Mouse (Mus musculus): ENCODE measurements around the gene Zfp599. TPM values are rescaled to one million over a fixed set of nuclear protein-coding genes. Genes with fewer than 3 reads are reported as not detected.
"Not testable (repeated sequence)": the region's sequence is repeated elsewhere in the genome, so short reads cannot be mapped to it uniquely, and the experiment has no call there.

Gene Zfp599
- polyA plus RNA-seq, 1 experiment, result 0.18 TPM

- DNase-seq, result no peak
- no peaks in the 10 kb centered on the region for H3K4me1 ChIP-seq (ENCODE audit: control insufficient read depth, insufficient read depth, low read length)
- TF ChIP-seq CTCF (IDR thresholded peaks at IDR 0.05; ENCODE audit: insufficient read depth, low read length) (no peak), POLR2A (IDR thresholded peaks at IDR 0.05; ENCODE audit: borderline replicate concordance, extremely low read depth, low read depth, low read length) (no peak)
- WGBS, result 35% methylated on average over 3 of the region's 3 CpGs
- H3K4me3 ChIP-seq (replicated peaks; ENCODE audit: extremely low read depth, low read depth, low read length), result peak overlapping the region; percentile 69
Measured at GRCm38 (mm10) chr9:22260092-22260422, 362 bp upstream of the Zfp599 start.

- TF ChIP-seq POLR2A (IDR thresholded peaks at IDR 0.05; ENCODE audit: borderline replicate concordance, extremely low read depth, low read depth, low read length), result no peak
- TF ChIP-seq CTCF (IDR thresholded peaks at IDR 0.05; ENCODE audit: insufficient read depth, low read length), result no peak
- DNase-seq, result no peak
- Histone ChIP-seq H3K4me1 (ENCODE audit: control insufficient read depth, insufficient read depth, low read length) (no peaks in the 10 kb centered on the region), H3K4me3 (replicated peaks; ENCODE audit: extremely low read depth, low read depth, low read length) (no peak overlapping the region)
- 83% methylated on average over 8 of the region's 8 CpGs for WGBS
Measured at GRCm38 (mm10) chr9:22258784-22259183, 911 bp downstream of the Zfp599 start.

GRCm38 (mm10) chr9:22256579-22256978 lies 3.1 kb downstream of the Zfp599 start:
- no peak overlapping the region for H3K4me3 ChIP-seq (replicated peaks; ENCODE audit: extremely low read depth, low read depth, low read length)
- WGBS, result 94% methylated on average over 4 of the region's 4 CpGs
- no peak for DNase-seq
- no peaks in the 10 kb centered on the region for H3K4me1 ChIP-seq (ENCODE audit: control insufficient read depth, insufficient read depth, low read length)
- TF ChIP-seq CTCF (IDR thresholded peaks at IDR 0.05; ENCODE audit: insufficient read depth, low read length) (no peak), POLR2A (IDR thresholded peaks at IDR 0.05; ENCODE audit: borderline replicate concordance, extremely low read depth, low read depth, low read length) (no peak)

- Histone ChIP-seq H3K4me1 (ENCODE audit: control insufficient read depth, insufficient read depth, low read length) (no peaks in the 10 kb centered on the region), H3K4me3 (replicated peaks; ENCODE audit: extremely low read depth, low read depth, low read length) (no peak overlapping the region)
- TF ChIP-seq CTCF (IDR thresholded peaks at IDR 0.05; ENCODE audit: insufficient read depth, low read length) (no peak), POLR2A (IDR thresholded peaks at IDR 0.05; ENCODE audit: borderline replicate concordance, extremely low read depth, low read depth, low read length) (no peak)
- no peak for DNase-seq
- WGBS, result 95% methylated on average over 2 of the region's 2 CpGs
Measured at GRCm38 (mm10) chr9:22244242-22244641, 15.5 kb downstream of the Zfp599 start.

- 98% methylated on average over 4 of the region's 4 CpGs for WGBS
- TF ChIP-seq CTCF (IDR thresholded peaks at IDR 0.05; ENCODE audit: insufficient read depth, low read length) (no peak), POLR2A (IDR thresholded peaks at IDR 0.05; ENCODE audit: borderline replicate concordance, extremely low read depth, low read depth, low read length) (no peak)
- DNase-seq, result no peak
- Histone ChIP-seq H3K4me3 (replicated peaks; ENCODE audit: extremely low read depth, low read depth, low read length) (no peak overlapping the region), H3K4me1 (ENCODE audit: control insufficient read depth, insufficient read depth, low read length) (no peaks in the 10 kb centered on the region)
Measured at GRCm38 (mm10) chr9:22240001-22240400, 19.7 kb downstream of the Zfp599 start.

- TF ChIP-seq POLR2A (IDR thresholded peaks at IDR 0.05; ENCODE audit: borderline replicate concordance, extremely low read depth, low read depth, low read length) (no peak), CTCF (IDR thresholded peaks at IDR 0.05; ENCODE audit: insufficient read depth, low read length) (no peak)
- DNase-seq, result no peak
- no peaks in the 10 kb centered on the region; the same call in 1 of the 2 replicates for H3K4me1 ChIP-seq (ENCODE audit: control insufficient read depth, insufficient read depth, low read length)
Measured at GRCm38 (mm10) chr9:22230556-22230955, 29.1 kb downstream of the Zfp599 start.

GRCm38 (mm10) chr9:22230061-22230460 lies 29.6 kb downstream of the Zfp599 start:
- no peak for TF ChIP-seq POLR2A (IDR thresholded peaks at IDR 0.05; ENCODE audit: borderline replicate concordance, extremely low read depth, low read depth, low read length)
- TF ChIP-seq CTCF (IDR thresholded peaks at IDR 0.05; ENCODE audit: insufficient read depth, low read length), result no peak
- H3K4me3 ChIP-seq (replicated peaks; ENCODE audit: extremely low read depth, low read depth, low read length), result no peak overlapping the region
- WGBS, result 60% methylated on average over 3 of the region's 3 CpGs
- no peaks in the 10 kb centered on the region; the same call in 1 of the 2 replicates for H3K4me1 ChIP-seq (ENCODE audit: control insufficient read depth, insufficient read depth, low read length)
- DNase-seq, result no peak

More at GRCm38 (mm10) chr9:22230556-22230955, 29.1 kb downstream of the Zfp599 start:
- H3K4me3 ChIP-seq (replicated peaks; ENCODE audit: extremely low read depth, low read depth, low read length), result no peak overlapping the region

DNA sequence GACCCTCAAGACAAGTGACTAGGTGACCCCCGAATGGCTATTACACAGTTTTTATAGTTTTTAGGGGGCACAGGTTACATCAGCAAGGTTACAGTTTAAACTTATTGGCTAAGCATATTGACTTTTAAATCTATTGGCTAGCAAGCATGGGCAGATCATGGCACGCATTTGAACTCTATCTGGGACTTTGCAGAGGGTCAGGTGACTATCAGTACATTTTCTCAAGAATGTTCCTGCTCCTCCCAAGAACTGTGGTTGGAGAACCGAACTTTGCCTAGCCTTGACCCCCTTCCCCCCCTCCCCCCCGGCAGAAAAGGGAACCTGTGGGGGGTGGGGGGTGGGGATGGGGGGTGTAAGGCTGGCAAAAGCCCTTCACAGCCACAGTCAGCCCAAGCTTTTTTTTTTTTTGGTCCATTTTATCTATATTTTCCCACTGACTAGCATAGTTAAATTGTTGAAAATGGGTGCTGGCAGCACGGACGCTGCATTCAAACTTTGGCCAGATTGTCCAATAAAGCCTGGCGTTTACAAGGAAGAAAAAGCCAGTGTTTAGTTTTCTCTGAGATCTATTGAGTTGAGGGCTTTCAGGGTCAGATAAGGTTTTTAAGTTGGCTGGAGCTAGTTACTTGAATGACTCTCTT lies 30.2 kb downstream of the Zfp599 start:
- Histone ChIP-seq H3K4me1 (ENCODE audit: control insufficient read depth, insufficient read depth, low read length) (no peaks in the 10 kb centered on the region; the same call in 1 of the 2 replicates), H3K4me3 (replicated peaks; ENCODE audit: extremely low read depth, low read depth, low read length) (no peak overlapping the region)
- WGBS, result 77% methylated on average over 7 of the region's 7 CpGs
- DNase-seq, result no peak
- TF ChIP-seq CTCF (IDR thresholded peaks at IDR 0.05; ENCODE audit: insufficient read depth, low read length), result no peak
- no peak for TF ChIP-seq POLR2A (IDR thresholded peaks at IDR 0.05; ENCODE audit: borderline replicate concordance, extremely low read depth, low read depth, low read length)

DNA sequence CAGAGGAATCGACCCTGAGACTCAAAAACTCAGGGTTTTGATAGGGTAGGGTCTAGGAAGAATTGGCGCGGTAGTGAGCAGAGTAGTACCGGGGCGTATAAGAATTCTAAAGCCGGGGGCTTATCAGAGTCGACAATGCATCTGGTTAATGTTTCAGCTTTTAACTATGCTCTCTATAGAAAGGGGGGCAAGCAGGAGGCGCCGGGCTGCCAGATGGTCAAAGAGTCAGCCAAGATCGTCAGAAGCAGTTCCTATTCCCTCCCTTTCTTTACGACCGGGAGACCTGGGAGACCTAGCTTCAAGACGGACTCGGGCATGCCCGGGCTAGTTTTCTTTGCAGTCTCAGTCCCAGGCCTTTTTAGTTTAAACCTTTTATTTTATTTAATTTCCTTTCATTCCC lies 32.8 kb downstream of the Zfp599 start:
- H3K4me1 ChIP-seq (ENCODE audit: control insufficient read depth, insufficient read depth, low read length), result no peaks in the 10 kb centered on the region; the same call in 1 of the 2 replicates
- peak; percentile 44 for DNase-seq
- H3K4me3 ChIP-seq (replicated peaks; ENCODE audit: extremely low read depth, low read depth, low read length), result no peak overlapping the region
- TF ChIP-seq POLR2A (IDR thresholded peaks at IDR 0.05; ENCODE audit: borderline replicate concordance, extremely low read depth, low read depth, low read length) (no peak), CTCF (IDR thresholded peaks at IDR 0.05; ENCODE audit: insufficient read depth, low read length) (no peak)
- 64% methylated on average over 15 of the region's 15 CpGs for WGBS

DNA sequence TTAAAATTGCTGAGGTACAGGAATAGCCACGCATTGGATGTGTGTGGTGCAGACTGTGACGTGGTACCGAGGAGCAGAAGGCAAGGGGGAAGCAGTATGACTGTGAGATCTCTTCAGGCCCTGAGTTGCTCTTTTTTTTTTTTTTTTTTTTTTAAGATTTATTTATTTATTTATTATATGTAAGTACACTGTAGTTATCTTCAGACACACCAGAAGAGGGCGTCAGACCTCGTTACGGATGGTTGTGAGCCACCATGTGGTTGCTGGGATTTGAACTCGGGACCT lies 33.4 kb downstream of the Zfp599 start:
- H3K4me3 ChIP-seq (replicated peaks; ENCODE audit: extremely low read depth, low read depth, low read length), result peak overlapping the region; percentile 98
- not testable (repeated sequence) for DNase-seq; H3K4me1 ChIP-seq (ENCODE audit: control insufficient read depth, insufficient read depth, low read length)
- 47% methylated on average over 7 of the region's 7 CpGs for WGBS

Measured in lung, adult 2 months (tissue).